7 mouse cellular contexts compared by ENCODE assay signal in the genomic region with DNA sequence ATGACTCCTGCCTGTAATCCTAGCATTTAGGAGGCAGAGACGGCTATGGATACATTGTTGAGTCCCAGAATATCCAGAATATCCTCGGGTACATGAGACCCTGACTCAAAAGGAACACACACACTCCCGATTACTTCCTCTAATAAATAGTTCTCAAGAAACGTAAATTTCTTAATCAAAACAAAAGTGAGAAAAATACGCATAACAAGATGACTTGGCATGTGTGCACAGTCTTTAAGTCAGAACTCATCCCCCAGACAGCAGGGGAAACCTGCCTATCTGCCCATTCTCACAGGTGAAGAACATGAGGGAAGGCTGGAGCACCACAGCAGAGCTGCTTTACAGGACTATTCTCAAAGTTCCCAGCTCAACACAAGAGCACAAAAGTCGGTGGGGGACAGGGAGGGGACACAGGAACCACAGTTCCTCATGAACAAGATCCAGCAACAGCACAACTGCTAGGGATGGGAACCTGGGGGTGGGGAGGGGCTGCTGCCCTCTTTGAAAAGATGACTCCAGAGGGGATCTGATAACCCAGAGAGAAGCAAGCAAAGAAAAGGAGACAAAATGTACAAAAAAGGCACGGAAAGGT. TPM values are rescaled to one million over a fixed set of nuclear protein-coding genes. Genes with fewer than 3 reads are reported as not detected.
A peak's percentile ranks its signal among the peaks of the same experiment; 100 is the strongest.
DNase-seq lines count a peak whose midpoint lies in the region; ATAC-seq and TF ChIP-seq lines count a peak whose summit lies in the region.

No protein-coding gene starts in this region.

- no peak for TF ChIP-seq CTCF in small intestine, adult 2 months (IDR thresholded peaks at IDR 0.05; ENCODE audit: extremely low read depth, insufficient read length, insufficient replicate concordance, low read depth, low read length)

- 16% methylated on average over 7 of the region's 7 CpGs for WGBS in lung, embryonic 16.5 days
- 63% methylated on average over 7 of the region's 7 CpGs for WGBS in limb, embryonic 10.5 days
- 33% methylated on average over 7 of the region's 7 CpGs for WGBS in small intestine, adult 2 months

- peak overlapping the region; percentile 99 for H3K9ac ChIP-seq in lung, embryonic 16.5 days (ENCODE audit: low read length)

- no peaks in the 10 kb centered on the region for H3K27me3 ChIP-seq in lung, embryonic 16.5 days (ENCODE audit: control insufficient read depth, insufficient read depth, low read depth, low read length)
- no peaks in the 10 kb centered on the region for H3K27me3 ChIP-seq in erythroblast, embryonic 14.5 days (ENCODE audit: control insufficient read depth)
- H3K27me3 ChIP-seq in limb, embryonic 10.5 days (ENCODE audit: low read depth, poor library complexity, severe bottlenecking) = no peaks in the 10 kb centered on the region
- no peaks in the 10 kb centered on the region; the same call in 1 of the 2 replicates for H3K27me3 ChIP-seq in small intestine, adult 2 months (ENCODE audit: control insufficient read depth, insufficient read depth, low read length)

- no peak for DNase-seq in lung, postnatal 10 days
- no peak for DNase-seq in limb, embryonic 10.5 days (ENCODE audit: low spot score)
- DNase-seq in right cerebral cortex, postnatal 25 days = no peak
- no peak for DNase-seq in embryo, embryonic 9.5 days (ENCODE audit: extremely low spot score)

- peaks cover 45% of the 10 kb centered on the region for H3K4me1 ChIP-seq in lung, embryonic 16.5 days (replicated peaks; ENCODE audit: control insufficient read depth, insufficient read depth, low read length)
- H3K4me1 ChIP-seq in erythroblast, embryonic 14.5 days (ENCODE audit: control insufficient read depth) = peaks cover 50% of the 10 kb centered on the region
- peaks cover 42% of the 10 kb centered on the region for H3K4me1 ChIP-seq in limb, embryonic 10.5 days
- peaks cover 17% of the 10 kb centered on the region for H3K4me1 ChIP-seq in small intestine, adult 2 months (ENCODE audit: control insufficient read depth, insufficient read depth, insufficient read length, low read length)

- no peaks in the 10 kb centered on the region for H3K9me3 ChIP-seq in lung, embryonic 16.5 days (ENCODE audit: control insufficient read depth, low read length)
- no peaks in the 10 kb centered on the region for H3K9me3 ChIP-seq in erythroblast, embryonic 14.5 days (ENCODE audit: control insufficient read depth, low read length)
- no peaks in the 10 kb centered on the region for H3K9me3 ChIP-seq in limb, embryonic 10.5 days (replicated peaks)

- H3K27ac ChIP-seq in lung, embryonic 16.5 days (ENCODE audit: low read length) = no peak overlapping the region
- 0 out of 2 replicates have a peak overlapping the region, but pooled peaks have one; percentile 31 for H3K27ac ChIP-seq in limb, embryonic 10.5 days
- H3K27ac ChIP-seq in small intestine, adult 2 months (ENCODE audit: insufficient read depth, low read depth, low read length) = no peak overlapping the region

- no peak for TF ChIP-seq POLR2A in small intestine, adult 2 months (IDR thresholded peaks at IDR 0.05; ENCODE audit: low read depth, low read length)

- H3K4me2 ChIP-seq in lung, embryonic 16.5 days (ENCODE audit: low read depth, low read length) = peak overlapping the region; percentile 81

- peaks cover 3% of the 10 kb centered on the region for H3K36me3 ChIP-seq in lung, embryonic 16.5 days (ENCODE audit: control insufficient read depth, insufficient read depth, low read length)
- peaks cover 55% of the 10 kb centered on the region for H3K36me3 ChIP-seq in erythroblast, embryonic 14.5 days (ENCODE audit: control insufficient read depth)
- H3K36me3 ChIP-seq in limb, embryonic 10.5 days = peaks cover 57% of the 10 kb centered on the region
- peaks cover 7% of the 10 kb centered on the region; the same call in 1 of the 2 replicates for H3K36me3 ChIP-seq in small intestine, adult 2 months (ENCODE audit: control insufficient read depth, insufficient read depth, low read length)

- H3K4me3 ChIP-seq in lung, embryonic 16.5 days (ENCODE audit: low read length) = peak overlapping the region; percentile 99
- H3K4me3 ChIP-seq in erythroblast, embryonic 14.5 days (replicated peaks) = peak overlapping the region; percentile 94
- H3K4me3 ChIP-seq in limb, embryonic 10.5 days = peak overlapping the region; percentile 100
- H3K4me3 ChIP-seq in small intestine, adult 2 months (ENCODE audit: low read depth, low read length) = peak overlapping the region; percentile 20

- ATAC-seq in lung, embryonic 16.5 days (ENCODE audit: low read depth) = no peak

RNA-seq across cellular contexts. Expression of a gene that starts 6.3 kb away (rescaled TPM):
- polyA plus RNA-seq in lung, embryonic 16.5 days (2015; fragmentation: Nextera tagmentation; extraction: Ambion mirVana) = 28.4 and 28.9 TPM in 2 replicates
- polyA plus RNA-seq in erythroblast, embryonic 14.5 days (2012) = 2.3 and 2.6 TPM in 2 replicates
- 42.1 and 46.6 TPM in 2 replicates for polyA plus RNA-seq in limb, embryonic 10.5 days (2016; fragmentation: Nextera tagmentation; extraction: Ambion mirVana)
- 42.1 and 74.9 TPM in 2 replicates for polyA plus RNA-seq in small intestine, adult 2 months (2012; rRNA removed)

Comparison
In these comparisons a context has a peak if more than half of its experiments do, and no peak if none do; other contexts are left out.
1. H3K4me3 ChIP-seq: peak in every context shown above with its lines; median percentile 100 in limb, embryonic 10.5 days; 99 in lung, embryonic 16.5 days; 94 in erythroblast, embryonic 14.5 days; 20 in small intestine, adult 2 months.